Mouse (Mus musculus) embryonic fibroblast, embryonic 13.5 days (primary cell): ENCODE results near the gene Sept9.

ENCODE experiments used
- CTCF ChIP-seq: IDR thresholded peaks from 2 replicates; pipeline ENCODE4 v1.5.1; 2011; ENCODE audit warnings: mild to moderate bottlenecking, control low read depth, low read length, moderate library complexity, borderline replicate concordance; ENCODE audit not compliant: insufficient read depth
- POLR2A ChIP-seq: IDR thresholded peaks from 2 replicates; pipeline ENCODE4 v1.6.1; 2011; ENCODE audit warnings: low read depth, mild to moderate bottlenecking, control low read depth, low read length, moderate library complexity

DNA sequence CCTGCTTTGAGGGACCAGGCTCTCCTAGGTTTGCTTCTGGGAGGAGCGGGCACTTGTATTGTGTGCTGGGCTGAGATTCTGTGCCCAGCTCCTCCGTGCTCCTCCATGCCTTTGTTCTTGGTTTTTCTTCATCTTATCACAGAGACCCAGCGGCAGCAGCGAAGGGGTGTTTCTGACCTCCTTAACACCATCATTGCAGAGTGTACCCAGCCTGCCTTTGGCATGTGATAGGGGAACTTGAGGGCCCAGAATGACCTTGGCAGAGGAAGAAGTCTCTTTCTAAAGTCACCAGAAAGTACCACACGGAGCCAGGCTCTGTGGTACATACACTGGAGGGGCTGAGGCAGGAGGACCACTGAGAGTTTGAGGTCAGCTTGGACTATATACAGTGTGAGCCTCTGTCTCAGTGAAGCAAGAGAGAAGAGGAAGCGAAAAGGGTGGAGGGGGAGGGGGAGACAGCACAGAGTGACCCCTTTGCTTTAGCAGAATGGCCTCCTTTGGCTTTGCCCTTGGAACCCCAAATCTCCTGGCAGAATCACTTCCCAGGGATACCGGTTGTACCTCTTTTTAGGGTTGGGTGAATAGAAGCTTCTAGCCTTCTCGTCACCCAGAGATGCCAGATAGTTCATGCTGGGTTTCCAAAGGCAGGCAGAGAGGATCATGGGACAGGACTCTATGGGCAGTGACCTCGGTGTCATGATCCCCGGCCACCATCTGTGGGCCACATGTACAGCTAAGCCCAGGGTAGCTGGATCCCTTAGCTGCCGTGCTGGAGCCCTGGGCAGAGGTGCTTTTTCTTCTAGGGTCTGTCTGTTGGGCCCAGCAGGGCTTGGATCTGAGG is 83.8 kb downstream of the Sept9 start:
- TF ChIP-seq POLR2A (no peak), CTCF (no peak)
